ENCODE assay signal across 14 mouse cellular contexts in genomic region chr8:72009473-72009872, GRCm38 (mm10). TPM values are rescaled to one million over a fixed set of nuclear protein-coding genes. Genes with fewer than 3 reads are reported as not detected.
DNase-seq lines count a peak whose midpoint lies in the region; ATAC-seq and TF ChIP-seq lines count a peak whose summit lies in the region.
"Had no signal": no experiment of that assay in that cellular context is flagged by ENCODE, and none has a peak within 500 bp of the region (broad histone marks: within the 10 kb centered on the region; RNA-seq: fewer than 3 reads in every experiment).

Gene Cyp4f18 (minus strand): TSS chr8:72009626.

- no peaks in the 10 kb centered on the region for H3K36me3 ChIP-seq in heart, adult 2 months (ENCODE audit: control insufficient read depth, insufficient read depth, low read length)
- H3K36me3 ChIP-seq in MEL (ENCODE audit: control insufficient read depth in 1 of 2, insufficient read depth in 2 of 2, low read length in 2 of 2), result no peaks in the 10 kb centered on the region
- H3K36me3 ChIP-seq in liver, postnatal 0 days (replicated peaks; ENCODE audit: insufficient read depth, low read length), result no peaks in the 10 kb centered on the region
- H3K36me3 ChIP-seq: hindbrain, embryonic 13.5 days; kidney, embryonic 15.5 days had no signal

- no peak for TF ChIP-seq POLR2A in heart, adult 2 months (IDR thresholded peaks at IDR 0.05; ENCODE audit: insufficient read depth, low read depth, low read length)
- TF ChIP-seq POLR2A in MEL (IDR thresholded peaks at IDR 0.05; ENCODE audit: control insufficient read depth in 1 of 2, insufficient read depth in 1 of 2, low read depth in 1 of 2, low read length in 2 of 2, poor library complexity in 1 of 2), result no peak

- no peaks in the 10 kb centered on the region for H3K79me2 ChIP-seq in heart, adult 2 months (replicated peaks; ENCODE audit: control insufficient read depth, insufficient read depth, low read length)
- H3K79me2 ChIP-seq in MEL (ENCODE audit: control insufficient read depth, insufficient read depth, low read length, poor library complexity), result no peaks in the 10 kb centered on the region

- H3K27me3 ChIP-seq in heart, adult 2 months (ENCODE audit: control insufficient read depth, insufficient read depth, low read length), result no peaks in the 10 kb centered on the region
- no peaks in the 10 kb centered on the region; a peak in 1 of 4 replicates for H3K27me3 ChIP-seq in MEL (ENCODE audit: control insufficient read depth in 1 of 2, insufficient read depth in 2 of 2, low read length in 2 of 2)
- no peaks in the 10 kb centered on the region for H3K27me3 ChIP-seq in liver, postnatal 0 days (ENCODE audit: insufficient read depth, low read length)
- H3K27me3 ChIP-seq: forebrain, embryonic 13.5 days; hindbrain, embryonic 13.5 days; kidney, embryonic 15.5 days had no signal

- H3K4me3 ChIP-seq in heart, adult 2 months, result no peak within 1 kb of the TSS
- H3K4me3 ChIP-seq in MEL (ENCODE audit: control insufficient read depth in 1 of 2, insufficient read depth in 1 of 2, low read depth in 2 of 2, low read length in 2 of 2), result no peak within 1 kb of the TSS
- no peak within 1 kb of the TSS for H3K4me3 ChIP-seq in liver, postnatal 0 days (ENCODE audit: low read depth, low read length)
- H3K4me3 ChIP-seq: forebrain, embryonic 13.5 days; hindbrain, embryonic 13.5 days; kidney, embryonic 15.5 days had no signal

- no peak within 1 kb of the TSS for H3K9ac ChIP-seq in heart, adult 2 months (ENCODE audit: low read depth, low read length)
- no peak within 1 kb of the TSS for H3K9ac ChIP-seq in MEL (ENCODE audit: control insufficient read depth, low read depth, low read length, poor library complexity, severe bottlenecking)
- no peak within 1 kb of the TSS for H3K9ac ChIP-seq in liver, postnatal 0 days (replicated peaks)
- H3K9ac ChIP-seq: forebrain, embryonic 13.5 days; hindbrain, embryonic 13.5 days; kidney, embryonic 15.5 days; lung, embryonic 14.5 days had no signal

- DNase-seq in heart, adult 2 months, result peak; percentile 29 to 49
- no peak for DNase-seq in heart, postnatal 4 days
- DNase-seq in MEL (ENCODE audit: low read depth, low spot score), result peak; percentile 13
- DNase-seq in liver, postnatal 0 days, result peak; percentile 25
- no peak for DNase-seq in layer of hippocampus, postnatal 10 days (ENCODE audit: low spot score in 2 of 2)
- DNase-seq in left cerebral cortex, postnatal 14 days (ENCODE audit: low spot score in 2 of 2), result no peak
- DNase-seq: cerebellum, adult 18-20 months; lung, embryonic 14.5 days had no signal

- intact Hi-C loops in heart, adult 2 months (cut with DNase I), result no loop called here
- intact Hi-C loops in left cerebral cortex, postnatal 14 days (cut with DNase I), result loop anchor here (5.0 kb wide), 1 partner anchor 88 kb away; no protein-coding TSS in a partner anchor

- no peak for TF ChIP-seq EP300 in heart, adult 2 months (IDR thresholded peaks at IDR 0.05; ENCODE audit: insufficient read depth, low read depth, low read length)
- TF ChIP-seq EP300 in MEL (IDR thresholded peaks at IDR 0.05; ENCODE audit: low read depth in 1 of 2, low read length in 2 of 2), result no peak
- TF ChIP-seq EP300 in liver, postnatal 0 days (IDR thresholded peaks at IDR 0.05; ENCODE audit: low read depth), result no peak

- H3K27ac ChIP-seq in heart, adult 2 months, result no peak within 1 kb of the TSS; the same call in 1 of the 2 replicates
- no peak within 1 kb of the TSS for H3K27ac ChIP-seq in MEL (ENCODE audit: control insufficient read depth, low read depth, low read length)
- peak within 1 kb of the TSS; percentile 77 for H3K27ac ChIP-seq in liver, postnatal 0 days (ENCODE audit: low read depth)
- H3K27ac ChIP-seq: forebrain, embryonic 13.5 days; hindbrain, embryonic 13.5 days; kidney, embryonic 15.5 days had no signal

- H3K9me3 ChIP-seq in MEL (replicated peaks; ENCODE audit: insufficient read depth, low read length), result no peaks in the 10 kb centered on the region
- H3K9me3 ChIP-seq in liver, postnatal 0 days (ENCODE audit: low read length), result no peaks in the 10 kb centered on the region
- H3K9me3 ChIP-seq: forebrain, embryonic 13.5 days; hindbrain, embryonic 13.5 days; kidney, embryonic 15.5 days had no signal

- ATAC-seq in liver, postnatal 0 days, result 0 out of 2 replicates have a peak, but pooled peaks have one; percentile 32
- peak; percentile 60 for ATAC-seq in neutrophil, adult 5-6 weeks (ENCODE audit: extremely low read depth, insufficient number of reproducible peaks, low FRiP score, poor library complexity, severe bottlenecking)
- no peak for ATAC-seq in CD4-positive, CD25-positive, alpha-beta regulatory T cell, adult 4 months
- ATAC-seq: forebrain, embryonic 13.5 days had no signal

- no peak for TF ChIP-seq CTCF in heart, adult 2 months (IDR thresholded peaks at IDR 0.05)
- no peak for TF ChIP-seq CTCF in MEL (IDR thresholded peaks at IDR 0.05 in 2 of 3, conservative IDR thresholded peaks at IDR 0.05 in 1 of 3; ENCODE audit: control insufficient read depth in 1 of 3, insufficient read depth in 1 of 3, low read depth in 2 of 3, low read length in 3 of 3, poor library complexity in 1 of 3, severe bottlenecking in 1 of 3)
- no peak for TF ChIP-seq CTCF in liver, postnatal 0 days (IDR thresholded peaks at IDR 0.05; ENCODE audit: low read depth)

- H3K4me1 ChIP-seq in heart, adult 2 months (ENCODE audit: control insufficient read depth, insufficient read depth, low read length), result no peaks in the 10 kb centered on the region; the same call in 1 of the 2 replicates
- peaks cover 0 to 7% of the 10 kb centered on the region in 2 experiments; a peak in 1 of 4 replicates for H3K4me1 ChIP-seq in MEL (ENCODE audit: control insufficient read depth in 1 of 2, insufficient read depth in 2 of 2, low read length in 2 of 2)
- H3K4me1 ChIP-seq in liver, postnatal 0 days (ENCODE audit: insufficient read depth), result peaks cover 8% of the 10 kb centered on the region; the same call in 1 of the 2 replicates
- H3K4me1 ChIP-seq: forebrain, embryonic 13.5 days; hindbrain, embryonic 13.5 days; kidney, embryonic 15.5 days had no signal

- no peak for TF ChIP-seq RAD21 in MEL (IDR thresholded peaks at IDR 0.05; ENCODE audit: low read depth, low read length)

- peak within 1 kb of the TSS; percentile 44; the same call in 1 of the 2 replicates for H3K4me2 ChIP-seq in liver, postnatal 0 days (ENCODE audit: low read depth, low read length)
- H3K4me2 ChIP-seq: forebrain, embryonic 13.5 days; hindbrain, embryonic 13.5 days; kidney, embryonic 15.5 days; lung, embryonic 14.5 days had no signal

- WGBS in heart, adult 2 months, result 74% methylated on average over 3 of the region's 3 CpGs
- WGBS in liver, postnatal 0 days (ENCODE audit: insufficient replicate concordance), result 58% methylated on average over 3 of the region's 3 CpGs

TF ChIP-seq in MEL, 35 proteins besides CTCF, POLR2A, EP300 and RAD21:
- TF ChIP-seq ETS1 (IDR thresholded peaks at IDR 0.05; ENCODE audit: low read depth, low read length), result no peak
- no peak for TF ChIP-seq ZMIZ1 (IDR thresholded peaks at IDR 0.05; ENCODE audit: low read depth, low read length)
- no peak for TF ChIP-seq MEF2A (IDR thresholded peaks at IDR 0.05; ENCODE audit: extremely low read depth, insufficient replicate concordance, low read depth, low read length, poor library complexity, severe bottlenecking)
- TF ChIP-seq JUND (IDR thresholded peaks at IDR 0.05; ENCODE audit: low read depth, low read length), result no peak

RNA-seq across cellular contexts. Expression of gene Cyp4f18, which starts in this region (rescaled TPM):
- 1 to 10 TPM; 1.2 to 1.4 TPM for total RNA-seq in heart, adult 2 months (2021)
- 1.7 and 5.2 TPM in 2 replicates for polyA plus RNA-seq in heart, adult 2 months (2012; rRNA removed)
- total RNA-seq in heart, postnatal 4 days (2021), result under 1 TPM; 0.21 to 0.38 TPM
- 0.08 TPM in 1 of 2 replicates, not detected in the other for total RNA-seq in MEL (2012; rRNA removed)
- not detected for polyA plus RNA-seq in MEL (2012; ENCODE audit: insufficient read depth in 1 of 2, insufficient read length in 2 of 2, low read depth in 1 of 2, low replicate concordance in 2 of 2, missing spikeins in 1 of 2)
- 4.8 and 5.8 TPM in 2 replicates for polyA plus RNA-seq in liver, postnatal 0 days (2015; fragmentation: Nextera tagmentation; extraction: Ambion mirVana)
- 257 and 280 TPM in 2 replicates for total RNA-seq in neutrophil, adult 5-6 weeks (2017)
- total RNA-seq in layer of hippocampus, postnatal 10 days (2021), result not detected
- not detected for total RNA-seq in left cerebral cortex, postnatal 14 days (2021)
- polyA plus RNA-seq in CD4-positive, CD25-positive, alpha-beta regulatory T cell, adult 4 months (2017; shearing (Covaris generic)), result 1 to 10 TPM in 1 of 2 experiments, under 1 TPM in 1; 0.38 to 6.6 TPM
- total RNA-seq: left cerebral cortex, adult 18-20 months had no signal

Comparison
In these comparisons a context has a peak if more than half of its experiments do, and no peak if none do; other contexts are left out.
1. RNA of gene Cyp4f18 (total RNA-seq): 257 to 280 TPM in neutrophil, adult 5-6 weeks; 1.2 to 1.4 TPM in heart, adult 2 months, 0.21 to 0.38 TPM in heart, postnatal 4 days, not detected in left cerebral cortex, postnatal 14 days, 0.08 TPM in MEL and not detected in layer of hippocampus, postnatal 10 days; every median in the first group is over 100 times any median in the second.
2. DNase-seq: peak in heart, adult 2 months (2 of 2) and liver, postnatal 0 days (single experiment); none in heart, postnatal 4 days (single experiment), layer of hippocampus, postnatal 10 days (0 of 2) and left cerebral cortex, postnatal 14 days (0 of 2).
3. Peak in DNase-seq in MEL; RNA of the gene not detected or under 1 TPM.